Mouse (Mus musculus) kidney, embryonic 14.5 days (tissue): ENCODE data around the gene Ubr2. TPM values are rescaled to one million over a fixed set of nuclear protein-coding genes. Genes with fewer than 3 reads are reported as not detected.

Experiments used
- polyA plus RNA-seq: library from polyadenylated mRNA; unstranded; fragments of >200 nt; fragmentation: Nextera tagmentation; extraction: Ambion mirVana; gene quantifications from 2 replicates; pipeline ENCODE4 v1.2.1, GENCODE M21; 2014

Ubr2 gene
- polyA plus RNA-seq, 1 experiment from 2014 or later = 30.4 TPM

Other genes starting within 250 kb of the Ubr2 start
- 0.38 and 0.56 TPM in 2 replicates for gene Ptcra, start 246.8 kb downstream of the Ubr2 start, polyA plus RNA-seq
- gene 2310039H08Rik, start 237.9 kb downstream of the Ubr2 start, polyA plus RNA-seq = 73.6 and 92.5 TPM in 2 replicates
- 139 and 164 TPM in 2 replicates for gene Rpl7l1, start 227.9 kb downstream of the Ubr2 start, polyA plus RNA-seq
- gene Bicral, start 152.1 kb downstream of the Ubr2 start, polyA plus RNA-seq = 2.6 and 5.2 TPM in 2 replicates
- 71.0 and 82.1 TPM in 2 replicates for gene Tbcc, start 119.9 kb downstream of the Ubr2 start, polyA plus RNA-seq
- gene Prph2, start 100.1 kb downstream of the Ubr2 start, polyA plus RNA-seq = 0.18 and 0.26 TPM in 2 replicates